Mouse (Mus musculus) lung, postnatal 0 days (tissue): ENCODE data around the gene Akr1d1. TPM values are rescaled to one million over a fixed set of nuclear protein-coding genes. Genes with fewer than 3 reads are reported as not detected.

Experiments used
- ATAC-seq: fragments of 200-750 bp; cut with Nextera tagmentation; 2 replicates; pipeline ENCODE4 v1.8.0; 2017; ENCODE audit warnings: moderate library complexity
- DNase-seq: peaks from one replicate; pipeline ENCODE4 v3.0.0-alpha.2; 2016; ENCODE audit warnings: low spot score
- H3K27ac ChIP-seq: fragments of 300-500 bp; sonication (generic); 2 replicates; pipeline ENCODE4 v1.5.1; 2014; ENCODE audit warnings: antibody characterized with exemption, mild to moderate bottlenecking, low read length, mixed read lengths
- H3K27me3 ChIP-seq: fragments of 300-500 bp; sonication (generic); replicated peaks from 2 replicates; pipeline ENCODE4 v1.6.1; 2014; ENCODE audit warnings: low read length, mixed read lengths; ENCODE audit not compliant: insufficient read depth
- H3K36me3 ChIP-seq: fragments of 300-500 bp; sonication (generic); 2 replicates; pipeline ENCODE4 v1.6.1; 2014; ENCODE audit warnings: low read length, mixed read lengths; ENCODE audit not compliant: insufficient read depth
- H3K4me1 ChIP-seq: fragments of 300-500 bp; sonication (generic); 2 replicates; pipeline ENCODE4 v1.6.1; 2014; ENCODE audit warnings: antibody characterized with exemption, low read depth, low read length, mixed read lengths; ENCODE audit not compliant: insufficient read depth
- H3K4me2 ChIP-seq: fragments of 300-500 bp; sonication (generic); replicated peaks from 2 replicates; pipeline ENCODE4 v1.6.1; 2014; ENCODE audit warnings: low read depth, mild to moderate bottlenecking, low read length, moderate library complexity, mixed read lengths
- H3K4me3 ChIP-seq: fragments of 300-500 bp; sonication (generic); 2 replicates; pipeline ENCODE4 v1.5.1; 2014; ENCODE audit warnings: low read depth, low read length
- H3K9ac ChIP-seq: fragments of 300-500 bp; sonication (generic); replicated peaks from 2 replicates; pipeline ENCODE4 v1.6.1; 2014; ENCODE audit warnings: low read depth, mild to moderate bottlenecking
- H3K9me3 ChIP-seq: fragments of 300-500 bp; sonication (generic); 2 replicates; pipeline ENCODE4 v1.6.1; 2016; ENCODE audit warnings: low read length, mixed read lengths
- CTCF ChIP-seq: IDR thresholded peaks from 2 replicates; pipeline ENCODE4 v1.5.1; 2016; ENCODE audit warnings: antibody characterized with exemption, mild to moderate bottlenecking
- EP300 ChIP-seq: IDR thresholded peaks from 2 replicates; pipeline ENCODE4 v1.6.1; 2016; ENCODE audit warnings: antibody characterized with exemption, mild to moderate bottlenecking, control low read depth
- WGBS: fragments of 180-500 bp; shearing (Covaris S2); extraction: QIAGEN DNeasy Blood & Tissue Kit; methylation state at CpG from one replicate; pipeline ENCODE4 v1.1.7; 2014; 5-methylcytosine and 5-hydroxymethylcytosine counted together
- polyA plus RNA-seq: library from polyadenylated mRNA; unstranded; fragments of >200 nt; fragmentation: Nextera tagmentation; extraction: Ambion mirVana; gene quantifications from 2 replicates; pipeline ENCODE4 v1.2.1, GENCODE M21; 2015

The Akr1d1 gene
- polyA plus RNA-seq, 1 experiment from 2014 or later: not detected

- Histone ChIP-seq H3K4me1 (no peaks in the 10 kb centered on the region), H3K9me3 (no peaks in the 10 kb centered on the region), H3K9ac (no peak overlapping the region), H3K27ac (no peak overlapping the region), H3K4me3 (no peak overlapping the region), H3K4me2 (no peak overlapping the region), H3K27me3 (no peaks in the 10 kb centered on the region), H3K36me3 (no peaks in the 10 kb centered on the region)
- ATAC-seq: no peak
- WGBS: 74% methylated on average over 2 of the region's 2 CpGs
- no peak for TF ChIP-seq EP300
- peak; percentile 56 for TF ChIP-seq CTCF
- DNase-seq: no peak
These were observed 22.8 kb downstream of the Akr1d1 start for GRCm38 (mm10) chr6:37552760-37553159.

- Histone ChIP-seq H3K9me3 (no peaks in the 10 kb centered on the region), H3K27ac (no peak overlapping the region), H3K4me2 (no peak overlapping the region), H3K36me3 (no peaks in the 10 kb centered on the region), H3K9ac (no peak overlapping the region), H3K4me3 (no peak overlapping the region), H3K4me1 (no peaks in the 10 kb centered on the region), H3K27me3 (no peaks in the 10 kb centered on the region)
- ATAC-seq (no peak), DNase-seq (no peak)
- WGBS: 60% methylated on average over 3 of the region's 3 CpGs
- TF ChIP-seq CTCF (no peak), EP300 (no peak)
These were observed 24.0 kb downstream of the Akr1d1 start for GRCm38 (mm10) chr6:37553926-37554325.

GRCm38 (mm10) chr6:37554327-37554726, 24.4 kb downstream of the Akr1d1 start:
- no peaks in the 10 kb centered on the region for H3K36me3 ChIP-seq
- no peaks in the 10 kb centered on the region for H3K27me3 ChIP-seq
- no peak overlapping the region for H3K4me3 ChIP-seq
- TF ChIP-seq EP300 (no peak), CTCF (no peak)
- H3K4me1 ChIP-seq: no peaks in the 10 kb centered on the region
- H3K9ac ChIP-seq: no peak overlapping the region
- no peaks in the 10 kb centered on the region for H3K9me3 ChIP-seq
- WGBS: 94% methylated on average over 1 of the region's 1 CpGs
- no peak overlapping the region for H3K4me2 ChIP-seq
- ATAC-seq: no peak
- DNase-seq: no peak
- H3K27ac ChIP-seq: no peak overlapping the region

- ATAC-seq (no peak), DNase-seq (no peak)
- 68% methylated on average over 3 of the region's 3 CpGs for WGBS
- Histone ChIP-seq H3K36me3 (no peaks in the 10 kb centered on the region), H3K9ac (no peak overlapping the region), H3K4me3 (no peak overlapping the region), H3K27me3 (no peaks in the 10 kb centered on the region), H3K27ac (no peak overlapping the region), H3K4me1 (no peaks in the 10 kb centered on the region), H3K9me3 (no peaks in the 10 kb centered on the region), H3K4me2 (no peak overlapping the region)
- TF ChIP-seq CTCF: no peak
- TF ChIP-seq EP300: no peak
These were observed 33.9 kb downstream of the Akr1d1 start for GRCm38 (mm10) chr6:37563861-37564260.

GRCm38 (mm10) chr6:37567363-37567762, 37.4 kb downstream of the Akr1d1 start:
- H3K27ac ChIP-seq: no peak overlapping the region
- DNase-seq (no peak), ATAC-seq (no peak)
- 84% methylated on average over 1 of the region's 1 CpGs for WGBS
- H3K27me3 ChIP-seq: no peaks in the 10 kb centered on the region
- H3K4me3 ChIP-seq: no peak overlapping the region
- H3K9me3 ChIP-seq: no peaks in the 10 kb centered on the region
- H3K9ac ChIP-seq: no peak overlapping the region
- no peaks in the 10 kb centered on the region for H3K36me3 ChIP-seq
- no peaks in the 10 kb centered on the region for H3K4me1 ChIP-seq
- H3K4me2 ChIP-seq: no peak overlapping the region
- TF ChIP-seq EP300 (no peak), CTCF (no peak)

GRCm38 (mm10) chr6:37571939-37572338, 42.0 kb downstream of the Akr1d1 start:
- DNase-seq (no peak), ATAC-seq (no peak)
- no peak overlapping the region for H3K27ac ChIP-seq

GRCm38 (mm10) chr6:37572935-37573334, 43.0 kb downstream of the Akr1d1 start:
- Histone ChIP-seq H3K9ac (no peak overlapping the region), H3K27ac (no peak overlapping the region), H3K36me3 (no peaks in the 10 kb centered on the region), H3K4me2 (no peak overlapping the region), H3K27me3 (no peaks in the 10 kb centered on the region), H3K4me1 (no peaks in the 10 kb centered on the region), H3K9me3 (no peaks in the 10 kb centered on the region), H3K4me3 (no peak overlapping the region)
- ATAC-seq (no peak), DNase-seq (no peak)
- TF ChIP-seq CTCF: no peak
- no peak for TF ChIP-seq EP300
- WGBS: 42% methylated on average over 2 of the region's 2 CpGs

More at GRCm38 (mm10) chr6:37571939-37572338, 42.0 kb downstream of the Akr1d1 start:
- Histone ChIP-seq H3K4me1 (no peaks in the 10 kb centered on the region), H3K9me3 (no peaks in the 10 kb centered on the region), H3K4me3 (no peak overlapping the region), H3K27me3 (no peaks in the 10 kb centered on the region), H3K36me3 (no peaks in the 10 kb centered on the region), H3K9ac (no peak overlapping the region), H3K4me2 (no peak overlapping the region)
- TF ChIP-seq CTCF (no peak), EP300 (no peak)
- 53% methylated on average over 1 of the region's 1 CpGs for WGBS
